Mouse (Mus musculus): Measurements from ENCODE around the gene Iffo1.

DNA sequence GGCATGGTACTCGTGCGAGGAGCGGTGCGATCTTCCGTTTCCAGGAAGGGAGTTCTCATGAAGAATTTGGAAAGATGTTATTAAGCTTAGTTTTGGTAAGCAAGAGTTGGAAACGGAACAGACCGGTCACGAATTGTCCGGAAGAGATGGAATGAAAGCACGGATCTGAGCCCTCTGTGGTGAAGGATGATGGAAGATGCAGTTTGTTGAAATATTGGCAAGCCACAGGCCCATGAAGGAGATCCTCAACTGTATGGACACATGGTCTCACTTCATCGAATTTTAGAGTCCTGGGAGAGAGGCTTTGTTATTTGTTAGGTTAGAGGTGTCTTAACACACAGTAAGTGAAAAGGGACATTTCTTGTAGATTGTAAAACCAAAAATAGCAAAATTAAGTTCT, 12.6 kb upstream of the Iffo1 start:
- TF ChIP-seq CTCF (IDR thresholded peaks at IDR 0.05; ENCODE audit: low read depth, low read length) = no peak
- TF ChIP-seq POLR2A (IDR thresholded peaks at IDR 0.05; ENCODE audit: borderline replicate concordance, low read depth, low read length) = no peak

Data from bone marrow macrophage, adult 2 months (primary cell).